Mouse (Mus musculus): ENCODE results near the gene Ago1. TPM values are rescaled to one million over a fixed set of nuclear protein-coding genes. Genes with fewer than 3 reads are reported as not detected.

Gene Ago1
- 42.0 TPM for polyA plus RNA-seq (2015; fragmentation: Illumina TruSeq; extraction: RNeasy Lipid Tissue Mini Kit (QIAGEN cat#74804); ENCODE audit: insufficient read depth, low replicate concordance)

GRCm38 (mm10) chr4:126468285-126468901 lies at the start of gene Ago1:
Gene Ago1 (minus strand): TSS chr4:126468583.

GRCm38 (mm10) chr4:126429347-126430079 lies 38.9 kb downstream of the Ago1 start, which contains the start of gene Ago3:
Gene Ago3 (minus strand): TSS chr4:126429556.

Other genes starting within 250 kb of the Ago1 start
- gene Map7d1, start 212.2 kb downstream of the Ago1 start, polyA plus RNA-seq (2015; fragmentation: Illumina TruSeq; extraction: RNeasy Lipid Tissue Mini Kit (QIAGEN cat#74804); ENCODE audit: insufficient read depth, low replicate concordance) = 30.9 TPM
- 53.5 TPM for gene Trappc3, start 206.3 kb downstream of the Ago1 start, polyA plus RNA-seq (2015; fragmentation: Illumina TruSeq; extraction: RNeasy Lipid Tissue Mini Kit (QIAGEN cat#74804); ENCODE audit: insufficient read depth, low replicate concordance)
- gene Col8a2, start 181.8 kb downstream of the Ago1 start, polyA plus RNA-seq (2015; fragmentation: Illumina TruSeq; extraction: RNeasy Lipid Tissue Mini Kit (QIAGEN cat#74804); ENCODE audit: insufficient read depth, low replicate concordance) = 3.9 TPM
- gene Adprhl2, start 146.9 kb downstream of the Ago1 start, polyA plus RNA-seq (2015; fragmentation: Illumina TruSeq; extraction: RNeasy Lipid Tissue Mini Kit (QIAGEN cat#74804); ENCODE audit: insufficient read depth, low replicate concordance) = 10.1 TPM
- gene Tekt2, start 142.9 kb downstream of the Ago1 start, polyA plus RNA-seq (2015; fragmentation: Illumina TruSeq; extraction: RNeasy Lipid Tissue Mini Kit (QIAGEN cat#74804); ENCODE audit: insufficient read depth, low replicate concordance) = 2.1 TPM
- gene Ago3, start 39.0 kb downstream of the Ago1 start, polyA plus RNA-seq (2015; fragmentation: Illumina TruSeq; extraction: RNeasy Lipid Tissue Mini Kit (QIAGEN cat#74804); ENCODE audit: insufficient read depth, low replicate concordance) = 15.7 TPM
- gene Ago4, start 64.9 kb upstream of the Ago1 start, polyA plus RNA-seq (2015; fragmentation: Illumina TruSeq; extraction: RNeasy Lipid Tissue Mini Kit (QIAGEN cat#74804); ENCODE audit: insufficient read depth, low replicate concordance) = 9.2 TPM
- 7.2 TPM for gene Clspn, start 88.4 kb upstream of the Ago1 start, polyA plus RNA-seq (2015; fragmentation: Illumina TruSeq; extraction: RNeasy Lipid Tissue Mini Kit (QIAGEN cat#74804); ENCODE audit: insufficient read depth, low replicate concordance)
- gene 5730409E04Rik, start 141.2 kb upstream of the Ago1 start, polyA plus RNA-seq (2015; fragmentation: Illumina TruSeq; extraction: RNeasy Lipid Tissue Mini Kit (QIAGEN cat#74804); ENCODE audit: insufficient read depth, low replicate concordance) = 6.4 TPM
- gene Psmb2, start 209.0 kb upstream of the Ago1 start, polyA plus RNA-seq (2015; fragmentation: Illumina TruSeq; extraction: RNeasy Lipid Tissue Mini Kit (QIAGEN cat#74804); ENCODE audit: insufficient read depth, low replicate concordance) = 105 TPM

All from spleen, adult 10 weeks (tissue).